Mouse (Mus musculus) liver, adult 2 months (tissue): ENCODE data around the gene Srxn1.

Source experiments
- CTCF ChIP-seq: fragments of 200-500 bp; IDR thresholded peaks from 2 replicates; pipeline ENCODE4 v1.5.1; 2011; ENCODE audit warnings: low read depth, low read length, control low read depth
- POLR2A ChIP-seq: fragments of 200-500 bp; IDR thresholded peaks from 2 replicates; pipeline ENCODE4 v1.6.1; 2011; ENCODE audit warnings: low read length, control low read depth; ENCODE audit not compliant: insufficient read depth; ENCODE audit errors: extremely low read depth

GRCm38 (mm10) chr2:152074521-152074920 lies 30.8 kb upstream of the Srxn1 start:
- no peak for TF ChIP-seq POLR2A
- TF ChIP-seq CTCF, result no peak
